Mouse (Mus musculus) cerebellum, postnatal 25 days (tissue): Measurements from ENCODE around the gene Nfic.
A peak's percentile ranks its signal among the peaks of the same experiment; 100 is the strongest.

Source experiments
- DNase-seq, 2 experiments: peaks; one replicate each; pipeline ENCODE4 v3.0.0; 2021; ENCODE audit warnings: mixed read lengths in 2 of 2

Nfic gene

DNA sequence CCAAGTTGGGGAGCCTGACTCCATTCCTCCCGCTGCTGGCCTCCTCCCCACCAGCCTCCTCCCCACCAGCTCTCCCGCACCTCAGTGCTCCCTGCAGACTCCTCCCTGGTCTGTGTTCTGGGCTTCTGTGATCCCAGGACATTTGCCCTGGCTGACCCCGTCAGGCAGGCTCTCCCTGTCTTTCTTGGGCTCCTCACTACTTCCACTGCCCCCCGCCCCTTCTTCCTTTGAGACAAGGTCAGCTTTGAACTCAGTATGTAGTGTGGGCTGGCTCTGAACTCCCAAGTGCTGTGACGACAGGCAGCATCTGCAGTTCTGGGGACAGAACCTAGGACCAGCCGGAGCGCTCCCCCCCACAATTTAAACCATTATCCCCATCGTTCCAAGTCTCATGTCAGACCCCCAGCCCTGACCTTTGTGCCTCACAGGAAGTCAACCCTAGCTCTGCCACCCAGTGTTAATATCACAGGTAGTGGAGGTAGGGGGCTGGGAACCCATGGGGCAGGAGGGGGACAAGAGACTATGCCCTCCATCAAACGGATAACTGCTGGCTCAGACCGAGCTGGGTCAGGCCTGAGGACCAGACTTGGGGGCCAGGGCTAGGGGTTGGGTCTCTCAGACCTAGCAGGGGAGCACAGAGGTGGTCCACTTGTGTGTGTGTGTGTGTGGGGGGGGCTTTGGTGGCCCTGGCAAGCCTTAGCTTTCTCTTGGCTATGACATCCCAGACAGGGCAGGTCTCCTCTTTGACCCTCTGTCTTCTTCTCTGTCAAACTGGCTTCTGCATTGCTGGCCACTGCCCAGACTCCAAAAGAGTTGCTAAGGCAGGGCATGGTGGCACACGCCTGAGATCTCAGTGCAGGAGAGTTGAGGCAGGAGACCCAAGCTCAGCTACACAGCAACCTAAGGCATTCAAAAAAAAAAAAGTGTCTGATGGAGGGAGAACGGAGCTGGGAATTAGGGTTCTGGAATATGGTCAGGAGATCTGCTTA, 37.9 kb downstream of the Nfic start:
- peak; percentile 29 to 44 for DNase-seq

GRCm38 (mm10) chr10:81416581-81417226, 38.7 kb downstream of the Nfic start:
- DNase-seq: peak; percentile 97 to 98

- peak; percentile 66 to 73 for DNase-seq
Observed at GRCm38 (mm10) chr10:81415549-81416310, 39.7 kb downstream of the Nfic start.

- no peak for DNase-seq
Observed at GRCm38 (mm10) chr10:81415146-81415545, 40.3 kb downstream of the Nfic start.

GRCm38 (mm10) chr10:81414682-81415081, 40.8 kb downstream of the Nfic start:
- DNase-seq: no peak

DNA sequence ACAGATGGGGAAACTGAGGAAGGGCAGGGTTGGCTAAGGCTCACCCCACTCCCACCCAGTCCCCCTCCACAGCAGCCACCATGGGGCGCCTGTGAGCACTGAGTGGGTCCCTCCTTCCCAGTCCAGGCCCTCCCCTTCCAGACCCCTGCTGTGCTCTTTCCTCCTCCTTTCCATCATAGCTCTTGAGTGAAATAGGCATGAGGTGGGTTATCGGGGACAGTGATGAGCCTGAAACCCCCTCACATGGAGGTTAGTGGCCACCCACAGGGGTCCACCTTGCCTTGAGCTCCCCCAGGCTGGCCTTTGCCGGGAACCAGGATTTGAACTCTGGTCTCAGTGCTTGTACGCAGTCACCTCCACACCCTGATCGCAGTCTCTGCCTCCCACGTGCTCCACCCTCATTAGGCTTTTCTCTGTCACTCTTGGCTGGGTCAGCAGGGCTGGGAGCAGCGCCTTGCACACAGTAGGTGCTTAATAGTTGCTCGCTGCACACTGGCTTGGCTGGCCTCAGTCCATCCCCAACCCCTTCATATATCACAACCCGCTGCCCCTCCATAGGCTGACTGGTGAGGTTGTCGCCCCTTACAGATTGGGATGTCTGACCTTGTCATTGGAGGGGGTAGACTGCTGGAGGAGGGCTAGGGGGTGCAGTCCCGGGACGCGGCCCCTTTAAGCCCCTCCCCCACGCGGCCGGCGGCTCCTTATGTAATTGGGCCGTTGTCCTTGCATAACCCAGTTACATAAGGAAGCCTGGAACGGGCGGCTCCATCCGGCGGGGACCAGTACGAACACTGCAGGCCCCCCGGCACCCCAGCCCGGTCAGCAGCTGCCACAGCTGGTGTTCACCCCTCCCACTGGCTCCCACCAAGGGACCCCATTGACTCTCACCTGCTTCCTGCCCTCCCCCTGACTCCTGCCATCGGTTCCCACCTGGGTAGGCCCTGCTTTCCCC, 41.8 kb downstream of the Nfic start:
- DNase-seq: peak; percentile 89 to 91

DNA sequence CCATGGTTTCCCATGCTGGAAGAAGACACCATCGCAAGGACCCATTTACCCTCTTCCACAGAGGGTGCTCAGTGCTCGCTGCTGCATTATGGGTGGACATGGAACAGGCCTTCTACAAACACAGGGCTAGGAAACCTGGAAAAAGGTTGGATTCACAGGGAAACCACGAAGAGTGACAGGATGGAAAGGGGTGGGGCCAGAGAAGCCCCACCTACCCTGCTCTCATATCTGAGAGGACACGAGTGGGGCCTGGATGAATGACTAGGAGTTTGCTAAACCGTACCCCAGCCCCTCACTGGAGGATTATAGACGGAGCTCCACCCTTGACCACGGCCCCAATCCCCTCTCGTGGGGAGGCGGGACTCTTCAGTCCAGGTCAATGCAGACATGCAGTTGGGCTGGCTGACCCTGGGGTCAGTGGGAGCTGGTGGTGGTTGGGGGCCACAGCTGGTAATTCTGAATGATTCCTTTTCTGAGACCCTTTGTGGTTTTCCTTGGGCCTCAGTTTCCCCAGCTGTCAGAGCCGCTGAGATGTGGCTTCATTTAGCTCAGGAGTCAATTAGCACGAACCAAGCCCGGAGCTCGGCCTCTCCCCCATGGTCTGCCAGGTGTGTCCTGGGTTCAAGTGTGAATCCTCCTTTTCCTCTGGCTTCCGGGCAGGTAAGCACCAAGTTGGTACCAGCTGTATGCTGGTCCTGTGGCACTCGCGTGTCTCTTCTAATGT, 42.7 kb downstream of the Nfic start:
- DNase-seq: peak in 1 of 2 experiments; percentile 64

DNA sequence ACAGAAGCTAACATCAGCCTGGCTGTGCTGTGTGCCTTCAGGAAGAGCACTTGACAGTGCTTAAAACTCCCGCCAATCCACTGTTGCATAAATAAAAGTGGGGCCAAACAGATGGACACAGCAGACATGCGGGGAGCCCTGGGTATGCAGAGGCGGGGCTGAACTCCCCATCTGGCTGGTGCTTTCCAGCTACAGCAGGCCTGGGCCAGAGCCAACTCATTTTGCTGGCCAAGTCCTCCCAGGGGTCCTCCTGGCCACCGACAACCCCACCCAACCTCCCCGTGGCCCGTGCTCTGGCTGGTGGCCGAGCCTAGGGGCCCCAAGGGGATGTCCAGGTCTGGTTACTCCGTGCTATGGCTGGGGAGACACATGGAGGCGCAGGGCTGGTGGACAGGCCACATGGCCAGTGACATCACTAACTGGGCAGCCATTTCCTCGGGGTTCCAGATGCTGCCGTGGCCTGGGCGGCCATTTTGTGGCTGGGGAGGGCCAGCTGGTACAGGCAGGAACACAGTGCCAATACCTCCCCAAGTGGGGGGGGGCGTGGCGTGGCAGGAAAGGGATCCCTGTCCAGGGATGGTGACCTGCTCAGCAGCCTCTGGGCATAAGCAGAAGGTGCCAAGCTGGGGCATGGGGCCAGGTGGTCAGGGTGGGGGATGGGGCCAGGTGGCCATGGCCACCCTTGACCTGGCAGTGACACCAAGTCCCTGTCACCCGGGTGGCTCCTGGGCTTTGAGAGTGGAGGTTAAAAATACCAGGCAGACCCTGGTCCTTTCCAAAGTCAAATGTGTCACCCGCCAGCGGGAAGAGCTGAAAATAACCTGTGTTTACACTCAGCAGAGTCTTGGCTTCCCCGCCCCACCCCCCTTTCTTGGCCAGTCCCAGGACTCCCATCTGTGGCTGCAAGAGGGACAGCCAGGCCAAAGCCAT, 43.7 kb downstream of the Nfic start:
- peak; percentile 94 for DNase-seq

- no peak for DNase-seq
Observed at GRCm38 (mm10) chr10:81410981-81411380, 44.5 kb downstream of the Nfic start.

- no peak for DNase-seq
Observed at GRCm38 (mm10) chr10:81410350-81410749, 45.1 kb downstream of the Nfic start.

DNA sequence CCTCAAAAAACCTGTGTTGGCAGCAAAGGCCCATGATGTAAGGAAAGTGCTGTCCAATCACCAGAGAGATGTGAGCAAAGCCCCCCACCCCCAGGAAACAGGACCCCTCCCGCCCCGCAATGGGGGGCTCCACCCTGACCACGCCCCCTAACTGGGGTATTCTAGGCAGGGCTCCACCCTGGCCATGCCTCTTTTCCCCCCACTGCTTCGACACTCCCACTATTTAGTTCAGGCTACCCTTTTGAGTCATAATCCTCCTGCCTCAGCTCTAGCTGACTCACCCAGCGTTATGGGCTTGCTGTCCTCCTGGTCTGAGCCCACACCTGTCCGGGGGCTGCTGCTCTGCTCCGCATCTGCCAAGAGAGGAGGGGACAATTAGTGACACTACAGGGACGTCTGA, 46.1 kb downstream of the Nfic start:
- no peak for DNase-seq

DNA sequence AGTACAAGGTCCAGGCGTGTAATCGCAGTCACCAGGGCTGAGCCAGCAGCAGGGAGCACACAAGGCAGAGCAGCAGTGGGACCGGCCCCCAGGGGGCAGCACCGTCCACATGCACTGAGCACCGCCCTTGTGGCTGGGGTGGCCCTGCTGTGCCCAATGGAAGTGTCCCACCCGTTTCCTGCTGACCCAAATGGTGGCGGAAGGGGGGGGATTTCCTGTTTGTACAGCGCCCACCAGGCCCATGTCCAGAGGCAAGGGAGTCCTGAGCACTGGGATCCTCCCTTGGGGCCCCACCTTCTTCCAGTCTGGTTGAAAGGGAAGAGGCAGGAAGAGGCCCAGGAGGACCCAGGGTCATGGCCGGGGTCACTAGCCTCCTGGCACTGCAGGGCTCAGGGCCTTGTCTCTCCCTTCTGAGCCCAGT, 46.6 kb downstream of the Nfic start:
- peak; percentile 73 to 84 for DNase-seq

GRCm38 (mm10) chr10:81408424-81408729, 47.1 kb downstream of the Nfic start:
- DNase-seq: no peak

- peak; percentile 86 to 88 for DNase-seq
Observed at GRCm38 (mm10) chr10:81407539-81408423, 47.7 kb downstream of the Nfic start.

DNA sequence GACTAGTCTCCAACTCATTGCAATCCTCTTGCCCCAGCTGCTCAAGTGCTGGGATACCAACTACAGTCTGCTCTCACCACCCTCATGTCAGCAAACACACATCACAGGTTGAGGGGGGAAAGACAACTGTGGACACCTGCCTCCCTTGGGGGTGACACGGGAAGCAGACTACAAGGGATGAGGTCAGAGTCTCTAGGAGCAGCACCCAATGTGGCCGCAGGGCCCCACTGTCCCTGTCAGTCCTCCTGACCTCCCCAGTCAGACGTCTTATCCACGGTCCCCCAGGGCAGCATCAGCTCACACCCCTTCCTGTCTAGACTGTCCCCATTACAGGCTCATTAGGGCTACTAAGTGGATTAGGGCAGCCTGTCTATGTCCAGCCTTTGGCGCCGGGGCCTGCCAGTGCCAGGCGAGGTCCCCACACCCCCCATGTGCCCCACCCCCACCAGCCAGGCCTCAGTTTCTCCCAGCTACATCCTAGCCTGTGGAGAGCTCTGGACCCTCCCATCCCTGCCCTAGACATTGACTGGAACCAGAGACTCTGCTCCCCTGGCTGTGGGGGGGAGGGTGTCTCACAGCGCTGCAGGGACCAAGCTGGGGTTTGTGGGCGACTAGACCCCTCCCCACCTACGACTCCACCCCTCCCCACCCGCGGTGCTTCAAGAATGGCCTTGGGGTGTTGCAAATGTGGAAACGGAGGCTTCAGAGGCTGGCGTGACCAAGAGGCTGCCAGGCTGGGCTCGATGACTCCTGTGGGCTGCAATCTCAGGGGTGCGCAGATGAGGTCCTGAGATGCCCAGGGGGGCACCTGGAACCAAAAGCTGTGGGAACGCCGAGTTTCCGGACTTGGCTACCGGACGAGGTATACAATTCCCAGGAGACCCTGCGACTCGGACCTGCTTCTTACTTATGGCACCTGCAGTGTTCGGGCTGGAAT, 48.7 kb downstream of the Nfic start:
- DNase-seq: peak in 1 of 2 experiments; percentile 58

GRCm38 (mm10) chr10:81405588-81406201, 49.7 kb downstream of the Nfic start:
- peak; percentile 84 to 92 for DNase-seq

GRCm38 (mm10) chr10:81404720-81405119, 50.7 kb downstream of the Nfic start:
- DNase-seq: no peak
